Mouse (Mus musculus): ENCODE measurements at regions not wholly inside any gene's neighbourhood (a gene's known extent, or its start where the extent isn't known, plus 50 kb on each side); places are given as distances from the start of the nearest gene placed in this dataset.
A peak's percentile ranks its signal among the peaks of the same experiment; 100 is the strongest.

- no peak for ATAC-seq (replicated peaks; ENCODE audit: poor library complexity)
Measured at GRCm38 (mm10) chr7:117256819-117257218, 124.0 kb upstream of the Xylt1 start.

GRCm38 (mm10) chr7:117258557-117258956 lies 122.2 kb upstream of the Xylt1 start:
- no peak for ATAC-seq (replicated peaks; ENCODE audit: poor library complexity)

- no peak for ATAC-seq (replicated peaks; ENCODE audit: poor library complexity)
Measured at GRCm38 (mm10) chr7:117259151-117259550, 121.6 kb upstream of the Xylt1 start.

- ATAC-seq (replicated peaks; ENCODE audit: poor library complexity): no peak
Measured at GRCm38 (mm10) chr7:117259674-117260294, 121.0 kb upstream of the Xylt1 start.

- ATAC-seq (replicated peaks; ENCODE audit: poor library complexity): no peak
Measured at GRCm38 (mm10) chr7:117260596-117260995, 120.2 kb upstream of the Xylt1 start.

- no peak for ATAC-seq (replicated peaks; ENCODE audit: poor library complexity)
Measured at GRCm38 (mm10) chr7:117263126-117263525, 117.7 kb upstream of the Xylt1 start.

GRCm38 (mm10) chr7:117264341-117264740 lies 116.4 kb upstream of the Xylt1 start:
- ATAC-seq (replicated peaks; ENCODE audit: poor library complexity): no peak

GRCm38 (mm10) chr7:117268096-117268495 lies 112.7 kb upstream of the Xylt1 start:
- no peak for ATAC-seq (replicated peaks; ENCODE audit: poor library complexity)

- no peak for ATAC-seq (replicated peaks; ENCODE audit: poor library complexity)
Measured at GRCm38 (mm10) chr7:117269263-117269897, 111.4 kb upstream of the Xylt1 start.

GRCm38 (mm10) chr7:117278388-117278961 lies 102.3 kb upstream of the Xylt1 start:
- no peak for ATAC-seq (replicated peaks; ENCODE audit: poor library complexity)

GRCm38 (mm10) chr7:117282194-117282593 lies 98.6 kb upstream of the Xylt1 start:
- no peak for ATAC-seq (replicated peaks; ENCODE audit: poor library complexity)

- no peak for ATAC-seq (replicated peaks; ENCODE audit: poor library complexity)
Measured at GRCm38 (mm10) chr7:117285206-117285605, 95.6 kb upstream of the Xylt1 start.

GRCm38 (mm10) chr7:117285985-117286384 lies 94.8 kb upstream of the Xylt1 start:
- no peak for ATAC-seq (replicated peaks; ENCODE audit: poor library complexity)

GRCm38 (mm10) chr7:117303705-117304104 lies 77.1 kb upstream of the Xylt1 start:
- peak; percentile 68; the same call in 1 of the 2 replicates for ATAC-seq (replicated peaks; ENCODE audit: poor library complexity)

GRCm38 (mm10) chr7:117310586-117311200 lies 70.1 kb upstream of the Xylt1 start:
- ATAC-seq (replicated peaks; ENCODE audit: poor library complexity): no peak

- ATAC-seq (replicated peaks; ENCODE audit: poor library complexity): no peak
Measured at GRCm38 (mm10) chr7:117311316-117311715, 69.5 kb upstream of the Xylt1 start.

GRCm38 (mm10) chr7:117316126-117316805 lies 64.5 kb upstream of the Xylt1 start:
- ATAC-seq (replicated peaks; ENCODE audit: poor library complexity): no peak

- no peak for ATAC-seq (replicated peaks; ENCODE audit: poor library complexity)
Measured at GRCm38 (mm10) chr7:117317362-117317761, 63.4 kb upstream of the Xylt1 start.

- no peak for ATAC-seq (replicated peaks; ENCODE audit: poor library complexity)
Measured at GRCm38 (mm10) chr7:117320552-117320951, 60.2 kb upstream of the Xylt1 start.
